Mouse (Mus musculus) midbrain, embryonic 12.5 days (tissue): ENCODE measurements around the gene Crb2. TPM values are rescaled to one million over a fixed set of nuclear protein-coding genes. Genes with fewer than 3 reads are reported as not detected.

ENCODE experiments used
- ATAC-seq: fragments of 200-750 bp; cut with Nextera tagmentation; 2 replicates; pipeline ENCODE4 v1.8.0; 2017; ENCODE audit warnings: low read depth, moderate TSS enrichment, moderate library complexity; ENCODE audit not compliant: low FRiP score
- H3K27ac ChIP-seq: fragments of 300-500 bp; sonication (generic); replicated peaks from 2 replicates; pipeline ENCODE4 v1.5.1; 2016; ENCODE audit warnings: mild to moderate bottlenecking
- H3K27me3 ChIP-seq: fragments of 300-500 bp; sonication (generic); 2 replicates; pipeline ENCODE4 v1.6.1; 2016; ENCODE audit warnings: mild to moderate bottlenecking
- H3K36me3 ChIP-seq: fragments of 300-500 bp; sonication (generic); 2 replicates; pipeline ENCODE4 v1.6.1; 2016
- H3K4me1 ChIP-seq: fragments of 300-500 bp; sonication (generic); 2 replicates; pipeline ENCODE4 v1.6.1; 2016
- H3K4me2 ChIP-seq: fragments of 300-500 bp; sonication (generic); replicated peaks from 2 replicates; pipeline ENCODE4 v1.6.1; 2016; ENCODE audit warnings: mild to moderate bottlenecking, moderate library complexity
- H3K4me3 ChIP-seq: fragments of 300-500 bp; sonication (generic); 2 replicates; pipeline ENCODE4 v1.5.1; 2016; ENCODE audit warnings: mild to moderate bottlenecking
- H3K9ac ChIP-seq: fragments of 300-500 bp; sonication (generic); replicated peaks from 2 replicates; pipeline ENCODE4 v1.6.1; 2016; ENCODE audit warnings: mild to moderate bottlenecking, moderate library complexity
- H3K9me3 ChIP-seq: fragments of 300-500 bp; sonication (generic); 2 replicates; pipeline ENCODE4 v1.6.1; 2016; ENCODE audit warnings: mild to moderate bottlenecking
- WGBS: fragments of 180-500 bp; shearing (Covaris S2); methylation state at CpG from one replicate; pipeline ENCODE4 v1.1.7; 2016; 5-methylcytosine and 5-hydroxymethylcytosine counted together
- polyA plus RNA-seq: library from polyadenylated mRNA; unstranded; fragments of >200 nt; fragmentation: Nextera tagmentation; extraction: Ambion mirVana; gene quantifications from 2 replicates; pipeline ENCODE4 v1.2.1, GENCODE M21; 2016

Crb2 gene
- polyA plus RNA-seq, 1 experiment from 2014 or later: 21.8 TPM

DNA sequence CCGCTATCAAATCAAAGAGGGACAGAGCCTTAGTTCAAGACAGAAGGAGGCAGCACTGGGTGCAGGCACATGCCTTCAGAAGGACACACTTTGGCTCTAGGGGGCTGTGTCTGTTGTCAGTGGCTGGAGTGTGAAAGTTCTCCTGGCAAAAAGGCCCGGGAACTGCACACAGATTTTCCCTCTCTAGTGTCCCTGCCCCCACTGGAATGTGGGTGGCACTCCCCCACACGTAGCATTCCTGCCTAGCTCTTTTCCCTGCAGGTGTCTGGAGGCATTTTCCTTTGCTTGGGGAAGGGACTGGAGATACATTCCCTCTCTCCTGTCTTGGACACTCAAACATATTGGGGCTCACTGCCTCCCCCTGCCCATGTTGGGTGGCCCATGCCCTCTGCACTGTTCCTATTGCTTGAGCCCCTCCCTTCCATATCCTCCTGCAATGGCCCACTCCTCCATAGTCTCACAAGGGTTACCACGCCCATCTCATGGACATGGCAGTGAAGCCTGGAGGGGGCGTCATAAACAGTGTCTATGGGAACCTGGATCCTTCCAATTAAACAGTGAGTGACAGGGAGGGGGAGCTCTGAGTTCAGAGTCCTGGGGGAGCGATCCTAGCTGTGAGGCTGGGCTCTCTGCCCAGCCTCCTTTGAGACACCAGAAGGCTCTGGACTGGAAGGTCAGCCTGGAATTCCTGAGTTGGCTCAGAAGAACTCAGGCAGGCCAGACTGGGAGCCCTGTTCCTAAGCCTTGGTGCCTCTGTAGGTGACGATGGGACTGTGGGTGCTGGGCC is 12.3 kb downstream of the Crb2 start:
- H3K9me3 ChIP-seq: no peaks in the 10 kb centered on the region
- H3K36me3 ChIP-seq: peaks cover 87% of the 10 kb centered on the region
- no peak for ATAC-seq
- H3K4me2 ChIP-seq: no peak overlapping the region
- H3K4me1 ChIP-seq: no peaks in the 10 kb centered on the region; the same call in 1 of the 2 replicates
- 72% methylated on average over 7 of the region's 7 CpGs for WGBS
- H3K4me3 ChIP-seq: no peak overlapping the region
- H3K9ac ChIP-seq: no peak overlapping the region
- no peak overlapping the region for H3K27ac ChIP-seq
- H3K27me3 ChIP-seq: peaks cover 28% of the 10 kb centered on the region

DNA sequence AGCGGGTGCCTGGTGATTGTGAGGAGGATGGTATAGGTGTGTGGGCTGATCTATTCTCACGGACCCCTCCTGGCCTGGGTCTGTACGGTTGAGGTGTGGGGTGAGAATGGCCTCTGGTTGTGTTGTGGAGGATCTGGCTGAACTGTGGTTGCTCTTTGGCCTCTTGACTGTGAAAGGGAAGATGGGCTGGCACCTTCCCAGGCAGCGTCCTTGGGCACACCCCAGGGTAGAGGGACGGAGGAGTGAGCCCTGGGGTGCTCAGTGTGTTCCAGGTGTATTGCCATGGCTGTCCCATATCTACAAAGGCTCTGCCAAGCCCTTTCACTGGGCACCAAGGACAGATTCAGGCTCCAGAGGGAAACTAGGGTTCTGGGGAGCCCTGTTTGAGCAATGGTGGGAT is 13.0 kb downstream of the Crb2 start:
- ATAC-seq: no peak
- Histone ChIP-seq H3K27ac (no peak overlapping the region), H3K9me3 (no peaks in the 10 kb centered on the region), H3K4me2 (no peak overlapping the region), H3K27me3 (peaks cover 31% of the 10 kb centered on the region), H3K4me3 (no peak overlapping the region), H3K4me1 (no peaks in the 10 kb centered on the region; the same call in 1 of the 2 replicates), H3K36me3 (peaks cover 88% of the 10 kb centered on the region), H3K9ac (no peak overlapping the region)
- 90% methylated on average over 5 of the region's 5 CpGs for WGBS

DNA sequence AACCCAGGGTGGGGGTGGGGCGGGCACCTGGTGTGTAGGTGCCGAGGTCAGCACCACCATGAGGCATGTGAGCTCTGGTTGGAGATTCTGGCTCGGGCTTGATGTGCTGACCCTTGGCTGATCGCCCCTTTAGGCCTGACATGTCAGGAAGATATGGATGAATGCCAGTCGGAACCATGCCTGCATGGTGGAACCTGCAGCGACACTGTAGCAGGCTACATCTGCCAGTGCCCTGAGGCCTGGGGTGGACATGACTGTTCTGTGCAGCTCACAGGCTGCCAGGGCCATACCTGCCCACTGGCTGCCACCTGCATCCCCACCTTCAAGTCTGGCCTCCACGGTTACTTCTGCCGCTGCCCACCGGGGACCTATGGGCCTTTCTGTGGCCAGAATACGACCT is 13.9 kb downstream of the Crb2 start:
- Histone ChIP-seq H3K27me3 (peaks cover 31% of the 10 kb centered on the region), H3K36me3 (peaks cover 90% of the 10 kb centered on the region), H3K4me3 (no peak overlapping the region), H3K9ac (no peak overlapping the region), H3K4me2 (no peak overlapping the region), H3K27ac (no peak overlapping the region), H3K4me1 (no peaks in the 10 kb centered on the region; the same call in none of the 2 replicates), H3K9me3 (no peaks in the 10 kb centered on the region)
- 91% methylated on average over 10 of the region's 10 CpGs for WGBS
- no peak for ATAC-seq

DNA sequence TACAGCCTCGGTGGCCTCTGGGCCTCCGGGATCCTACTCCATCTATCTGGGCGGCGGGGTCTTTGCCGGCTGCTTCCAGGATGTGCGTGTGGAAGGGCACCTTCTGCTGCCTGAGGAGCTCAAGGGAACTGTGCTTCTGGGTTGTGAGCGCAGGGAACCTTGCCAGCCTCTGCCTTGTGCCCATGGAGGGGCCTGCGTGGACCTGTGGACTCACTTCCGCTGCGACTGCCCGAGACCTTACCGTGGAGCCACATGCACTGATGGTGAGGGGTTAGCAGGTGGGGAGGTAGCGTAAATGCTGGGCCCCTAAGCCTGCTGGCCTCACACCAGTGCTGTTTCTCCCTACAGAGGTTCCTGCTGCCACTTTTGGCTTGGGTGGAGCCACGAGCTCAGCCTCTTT is 14.7 kb downstream of the Crb2 start:
- H3K9ac ChIP-seq: no peak overlapping the region
- ATAC-seq: no peak
- H3K9me3 ChIP-seq: no peaks in the 10 kb centered on the region
- H3K4me1 ChIP-seq: no peaks in the 10 kb centered on the region; the same call in none of the 2 replicates
- H3K4me3 ChIP-seq: no peak overlapping the region
- H3K36me3 ChIP-seq: peaks cover 86% of the 10 kb centered on the region
- H3K4me2 ChIP-seq: no peak overlapping the region
- no peak overlapping the region for H3K27ac ChIP-seq
- H3K27me3 ChIP-seq: peaks cover 29% of the 10 kb centered on the region
- WGBS: 91% methylated on average over 14 of the region's 14 CpGs

DNA sequence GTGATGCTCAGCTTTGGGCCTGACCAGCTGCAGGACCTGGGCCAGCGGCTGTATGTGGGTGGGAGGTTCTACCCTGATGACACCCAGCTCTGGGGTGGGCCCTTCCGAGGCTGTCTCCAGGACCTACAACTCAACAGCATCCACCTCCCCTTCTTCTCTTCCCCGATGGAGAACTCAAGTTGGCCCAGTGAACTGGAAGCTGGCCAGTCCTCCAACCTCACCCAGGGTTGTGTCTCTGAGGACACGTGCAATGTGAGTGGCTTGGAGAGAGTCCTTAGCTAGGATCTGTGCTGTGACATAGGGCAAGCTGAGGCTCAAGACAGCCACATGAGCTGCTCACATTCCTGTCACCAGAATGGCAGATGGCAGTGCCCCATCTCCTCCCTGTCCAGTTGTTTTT is 15.3 kb downstream of the Crb2 start:
- ATAC-seq: no peak
- peaks cover 23% of the 10 kb centered on the region for H3K27me3 ChIP-seq
- peaks cover 85% of the 10 kb centered on the region for H3K36me3 ChIP-seq
- WGBS: 95% methylated on average over 4 of the region's 4 CpGs
- H3K4me2 ChIP-seq: no peak overlapping the region
- no peak overlapping the region for H3K27ac ChIP-seq
- H3K9me3 ChIP-seq: no peaks in the 10 kb centered on the region
- H3K9ac ChIP-seq: no peak overlapping the region
- no peaks in the 10 kb centered on the region; the same call in none of the 2 replicates for H3K4me1 ChIP-seq
- H3K4me3 ChIP-seq: no peak overlapping the region

DNA sequence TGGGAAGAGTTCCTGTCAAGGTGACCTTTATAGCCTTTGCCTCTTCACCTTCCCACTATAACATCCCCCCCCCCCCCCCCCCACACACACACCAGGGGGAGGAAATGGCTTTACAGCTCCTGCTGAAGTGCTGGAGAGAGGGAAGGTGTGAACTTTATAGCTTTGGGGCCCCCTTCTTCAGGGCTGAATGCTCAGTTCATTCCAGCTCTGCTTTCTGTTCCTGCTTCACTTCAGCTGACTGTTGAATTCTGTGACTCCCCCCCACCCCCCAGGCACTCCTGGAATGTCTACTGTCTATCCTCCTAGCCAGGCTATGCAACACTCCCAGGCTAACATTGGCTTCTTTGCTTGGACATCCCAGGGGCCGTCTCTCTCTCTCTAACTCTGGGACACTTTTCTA is 20.0 kb downstream of the Crb2 start:
- no peak overlapping the region for H3K4me2 ChIP-seq
- H3K36me3 ChIP-seq: peaks cover 73% of the 10 kb centered on the region

DNA sequence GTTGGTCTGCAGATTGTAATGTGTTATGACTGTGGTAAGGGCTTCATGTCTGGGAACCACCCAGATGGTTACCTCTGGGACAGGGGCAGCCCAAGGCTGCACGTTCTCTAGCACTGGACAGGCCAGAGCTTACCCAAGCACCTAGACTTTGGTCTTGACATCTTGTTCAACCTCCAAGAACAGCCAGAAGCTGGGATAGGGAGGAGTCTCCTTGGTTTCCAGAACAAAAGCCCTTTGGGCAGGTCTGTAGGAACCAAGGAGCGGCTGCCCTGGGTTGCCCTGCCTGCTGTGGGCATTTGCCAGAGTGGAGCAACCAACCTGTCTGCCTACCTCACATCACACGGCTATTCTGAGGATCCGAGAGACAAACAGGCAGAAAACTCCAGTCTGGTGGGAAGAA is 21.0 kb downstream of the Crb2 start:
- Histone ChIP-seq H3K4me1 (peaks cover 10% of the 10 kb centered on the region), H3K36me3 (peaks cover 62% of the 10 kb centered on the region), H3K9me3 (no peaks in the 10 kb centered on the region), H3K4me2 (no peak overlapping the region), H3K27me3 (peaks cover 11% of the 10 kb centered on the region), H3K4me3 (no peak overlapping the region), H3K9ac (no peak overlapping the region), H3K27ac (no peak overlapping the region)
- ATAC-seq: no peak
- WGBS: 91% methylated on average over 4 of the region's 4 CpGs

More for the DNA sequence above, 20.0 kb downstream of the Crb2 start:
- Histone ChIP-seq H3K9ac (no peak overlapping the region), H3K4me3 (no peak overlapping the region), H3K4me1 (peaks cover 10% of the 10 kb centered on the region), H3K27me3 (peaks cover 17% of the 10 kb centered on the region), H3K9me3 (no peaks in the 10 kb centered on the region), H3K27ac (no peak overlapping the region)
- 78% methylated on average over 1 of the region's 1 CpGs for WGBS
- ATAC-seq: no peak

DNA sequence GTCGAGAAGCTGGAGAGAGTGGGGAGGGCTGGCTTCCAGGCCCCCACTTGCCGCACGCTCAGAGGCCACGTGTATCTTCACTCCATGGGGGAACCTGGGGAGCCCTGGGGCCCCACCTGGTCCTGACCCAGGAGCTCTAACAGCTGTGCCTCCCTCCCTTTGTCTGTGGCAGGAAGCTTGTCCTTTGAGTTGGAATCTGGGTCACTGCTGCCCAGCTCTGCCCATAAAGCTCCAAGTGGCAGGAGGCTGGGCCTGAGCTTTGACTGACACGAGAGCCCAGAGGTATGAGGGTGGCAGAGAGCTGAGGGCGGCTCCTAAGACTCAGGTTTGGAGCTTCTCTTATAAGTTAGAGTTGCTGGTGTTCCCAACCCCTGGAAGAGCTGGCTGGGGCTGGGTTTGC is 23.1 kb downstream of the Crb2 start:
- H3K27ac ChIP-seq: no peak overlapping the region
- no peaks in the 10 kb centered on the region for H3K9me3 ChIP-seq
- ATAC-seq: no peak
- no peak overlapping the region for H3K4me3 ChIP-seq
- peaks cover 16% of the 10 kb centered on the region for H3K4me1 ChIP-seq
- 63% methylated on average over 6 of the region's 6 CpGs for WGBS
- no peaks in the 10 kb centered on the region for H3K27me3 ChIP-seq
- 0 out of 2 replicates have a peak overlapping the region, but pooled peaks have one; percentile 2 for H3K9ac ChIP-seq
- no peak overlapping the region for H3K4me2 ChIP-seq
- peaks cover 45% of the 10 kb centered on the region for H3K36me3 ChIP-seq

DNA sequence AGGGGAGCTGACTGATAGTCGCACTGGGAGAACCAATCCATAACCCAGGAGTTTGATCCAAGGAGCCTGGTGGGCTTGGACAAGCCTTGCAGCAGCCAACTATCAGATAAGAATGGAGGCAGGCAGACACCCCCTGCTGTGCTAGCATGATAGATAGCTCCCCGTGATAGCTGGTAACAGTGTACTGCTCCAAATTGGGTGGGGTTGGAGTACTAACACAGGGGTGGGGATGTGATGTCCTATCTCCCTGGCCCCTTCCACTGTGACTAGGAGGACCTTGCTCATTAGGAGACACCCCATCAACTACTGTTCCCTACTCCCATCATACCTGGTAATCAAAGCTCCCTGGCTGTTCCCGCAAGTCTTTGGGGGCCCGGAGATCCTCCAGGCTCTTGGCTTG is 25.6 kb downstream of the Crb2 start:
- Histone ChIP-seq H3K36me3 (peaks cover 29% of the 10 kb centered on the region), H3K4me3 (no peak overlapping the region), H3K27ac (no peak overlapping the region), H3K4me2 (no peak overlapping the region), H3K27me3 (no peaks in the 10 kb centered on the region), H3K4me1 (peaks cover 16% of the 10 kb centered on the region), H3K9me3 (no peaks in the 10 kb centered on the region), H3K9ac (no peak overlapping the region)
- no peak for ATAC-seq
- 83% methylated on average over 4 of the region's 4 CpGs for WGBS

DNA sequence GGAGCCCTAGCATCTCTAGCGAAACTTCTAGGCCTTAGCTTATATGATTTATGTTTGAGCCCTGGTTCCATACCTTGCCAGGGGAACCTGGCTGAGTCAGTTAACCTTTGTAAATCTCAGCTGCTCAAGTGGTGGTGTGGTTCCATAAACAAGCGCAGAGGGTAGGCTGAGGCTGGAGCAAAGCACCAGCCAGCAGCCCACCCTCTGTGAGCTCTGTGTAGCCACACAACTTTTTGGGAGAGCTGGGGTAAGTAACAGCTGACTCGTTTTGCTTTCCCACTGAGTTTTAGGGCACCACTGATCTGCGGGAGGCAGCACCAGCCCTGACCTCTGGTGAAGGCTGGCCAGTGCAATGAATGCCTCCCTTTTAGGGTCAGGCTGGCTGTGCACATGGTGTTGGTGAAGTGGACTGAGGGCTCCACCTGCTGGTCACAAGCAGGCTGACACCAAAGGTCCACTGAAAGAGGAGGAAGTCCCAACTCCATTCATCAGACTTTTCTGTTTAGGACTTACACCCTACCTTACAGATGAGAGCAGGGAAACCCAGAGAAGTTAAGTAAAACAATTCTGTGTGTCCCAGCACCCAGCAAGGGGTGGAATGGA is 26.7 kb downstream of the Crb2 start:
- H3K4me2 ChIP-seq: no peak overlapping the region
- peak; percentile 80 for ATAC-seq
- H3K9me3 ChIP-seq: no peaks in the 10 kb centered on the region
- H3K4me3 ChIP-seq: no peak overlapping the region
- peaks cover 16% of the 10 kb centered on the region for H3K4me1 ChIP-seq
- peaks cover 19% of the 10 kb centered on the region for H3K36me3 ChIP-seq
- H3K27ac ChIP-seq: no peak overlapping the region
- H3K9ac ChIP-seq: no peak overlapping the region
- no peaks in the 10 kb centered on the region for H3K27me3 ChIP-seq
- 42% methylated on average over 4 of the region's 4 CpGs for WGBS

DNA sequence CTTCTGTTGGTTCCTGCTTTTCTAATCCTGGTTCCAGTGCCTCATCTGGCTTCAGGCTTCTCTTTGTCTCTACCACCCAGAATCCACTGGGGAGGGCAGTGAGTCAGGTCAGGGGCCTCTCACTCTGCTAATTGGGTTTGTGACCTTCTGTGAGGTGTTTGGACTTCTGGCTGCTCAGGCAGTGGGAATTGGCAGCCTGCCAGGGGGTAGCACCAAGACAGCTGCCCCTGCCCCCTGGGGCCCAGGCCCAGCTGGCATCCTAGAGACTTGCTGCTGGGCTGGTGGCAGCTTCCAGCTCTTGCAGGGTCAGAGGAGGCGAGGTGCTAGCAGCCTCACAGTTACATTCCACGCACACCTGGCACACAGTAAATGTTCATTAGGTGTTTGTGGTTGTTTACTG is 35.6 kb downstream of the Crb2 start:
- H3K4me3 ChIP-seq: no peak overlapping the region
- 68% methylated on average over 2 of the region's 2 CpGs for WGBS
- H3K9ac ChIP-seq: no peak overlapping the region
- no peaks in the 10 kb centered on the region for H3K36me3 ChIP-seq
- peak overlapping the region; percentile 22; the same call in 1 of the 2 replicates for H3K27ac ChIP-seq
- H3K9me3 ChIP-seq: no peaks in the 10 kb centered on the region
- H3K4me2 ChIP-seq: no peak overlapping the region
- peaks cover 15% of the 10 kb centered on the region for H3K4me1 ChIP-seq
- H3K27me3 ChIP-seq: peaks cover 14% of the 10 kb centered on the region
- 0 out of 2 replicates have a peak, but pooled peaks have one; percentile 16 for ATAC-seq

DNA sequence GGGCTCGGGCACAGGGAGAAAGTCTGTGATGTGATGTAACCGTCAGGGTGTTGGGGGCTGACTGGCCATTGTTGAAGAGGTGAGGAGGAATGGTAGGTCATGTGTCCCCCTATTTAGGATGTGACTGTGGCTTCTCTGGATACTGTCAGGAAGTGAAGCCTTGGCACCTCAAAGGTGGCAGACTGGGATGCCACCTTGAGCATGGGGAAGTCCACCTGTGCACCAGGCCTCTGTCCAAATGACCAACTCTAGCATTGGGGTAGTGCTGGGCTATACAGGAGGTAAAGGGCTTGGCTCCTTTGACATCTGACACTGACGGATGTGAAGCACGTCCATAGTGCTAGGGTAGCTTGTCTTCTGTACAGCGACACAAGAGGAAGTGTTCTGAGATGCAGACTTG is 36.4 kb downstream of the Crb2 start:
- Histone ChIP-seq H3K27ac (no peak overlapping the region), H3K4me2 (no peak overlapping the region), H3K36me3 (no peaks in the 10 kb centered on the region), H3K4me1 (peaks cover 17% of the 10 kb centered on the region), H3K9me3 (no peaks in the 10 kb centered on the region), H3K4me3 (no peak overlapping the region), H3K9ac (no peak overlapping the region), H3K27me3 (peaks cover 15% of the 10 kb centered on the region)
- no peak for ATAC-seq
- 90% methylated on average over 5 of the region's 5 CpGs for WGBS
